Mouse (Mus musculus): Measurements from ENCODE around the gene Tcf7l1. TPM values are rescaled to one million over a fixed set of nuclear protein-coding genes. Genes with fewer than 3 reads are reported as not detected.

Tcf7l1 gene
- polyA plus RNA-seq, 1 experiment from 2014 or later: 26.5 TPM

DNA sequence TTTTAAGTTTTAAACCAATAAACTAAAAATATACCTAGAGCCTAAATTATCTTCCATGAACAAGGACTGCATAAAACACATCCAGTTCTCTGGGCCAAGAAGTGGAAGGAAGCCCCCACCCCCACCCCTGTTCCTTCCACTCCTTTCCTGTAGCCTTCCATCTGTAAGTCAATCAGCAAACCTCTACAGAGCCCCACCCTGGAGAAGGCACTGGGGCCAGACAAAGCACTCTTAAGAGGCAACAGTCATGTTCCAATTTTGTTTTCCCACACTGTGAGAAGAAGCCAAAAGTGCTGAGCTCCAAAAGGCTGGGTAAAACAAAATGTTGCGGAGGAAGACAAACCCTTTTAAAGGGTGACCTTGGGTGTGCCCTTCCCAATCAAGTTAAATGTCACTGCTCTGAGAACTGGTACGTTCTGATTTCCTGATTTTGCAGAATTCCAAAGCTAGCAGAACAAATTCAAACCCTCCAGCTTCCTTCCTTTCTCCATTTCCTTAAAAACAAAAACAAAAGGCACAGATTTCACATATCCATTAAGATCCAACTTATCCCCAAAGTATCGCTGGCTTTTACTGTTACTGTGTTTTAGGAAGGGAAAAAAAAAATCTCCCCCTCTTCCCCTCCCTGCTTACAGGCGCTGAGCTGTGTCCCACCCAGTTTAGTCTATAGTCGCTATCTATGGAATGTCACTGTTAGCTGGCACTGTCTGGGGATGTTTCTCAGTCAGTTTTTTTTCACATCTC is 94.8 kb downstream of the Tcf7l1 start:
- H3K4me3 ChIP-seq (ENCODE audit: low read depth, low read length): no peak overlapping the region
- peak overlapping the region; percentile 14; the same call in 1 of the 2 replicates for H3K27ac ChIP-seq (ENCODE audit: low read depth)
- DNase-seq (ENCODE audit: low spot score) (no peak), ATAC-seq (replicated peaks; ENCODE audit: low FRiP score, low TSS enrichment, low read depth) (no peak)
- no peaks in the 10 kb centered on the region for H3K27me3 ChIP-seq (replicated peaks; ENCODE audit: control insufficient read depth, insufficient read depth, low read length)
- WGBS: 36% methylated on average over 5 of the region's 5 CpGs
- H3K36me3 ChIP-seq (ENCODE audit: control insufficient read depth, insufficient read depth, low read length): no peaks in the 10 kb centered on the region
- H3K4me2 ChIP-seq (ENCODE audit: low read length): no peak overlapping the region
- no peaks in the 10 kb centered on the region for H3K9me3 ChIP-seq (ENCODE audit: control insufficient read depth, low read length)
- no peak overlapping the region for H3K9ac ChIP-seq (ENCODE audit: low read length)
- H3K4me1 ChIP-seq (replicated peaks; ENCODE audit: control insufficient read depth, insufficient read depth, low read length): peaks cover 82% of the 10 kb centered on the region

DNA sequence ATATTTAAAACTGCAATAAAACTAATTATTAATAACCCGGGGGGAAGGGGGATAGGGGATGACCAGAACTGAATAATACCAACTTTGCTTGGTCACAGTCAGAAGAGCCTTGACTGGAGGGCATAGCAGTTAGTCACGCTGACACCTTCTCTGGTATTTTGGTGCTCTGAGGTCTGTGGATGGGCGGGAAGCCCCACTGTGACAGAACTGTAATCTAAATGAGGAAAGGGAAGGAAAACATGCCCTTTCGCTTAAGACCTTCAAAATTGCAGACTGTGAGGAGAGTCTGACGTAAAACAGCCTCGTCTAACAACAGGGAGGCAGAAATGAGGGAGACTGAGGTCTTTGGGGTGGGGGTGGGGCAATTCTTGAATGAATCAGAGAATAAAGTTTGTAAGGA is 96.6 kb downstream of the Tcf7l1 start:
- ATAC-seq (replicated peaks; ENCODE audit: low FRiP score, low TSS enrichment, low read depth): no peak
- no peak overlapping the region for H3K9ac ChIP-seq (ENCODE audit: low read length)
- no peak overlapping the region for H3K4me3 ChIP-seq (ENCODE audit: low read depth, low read length)
- no peaks in the 10 kb centered on the region for H3K27me3 ChIP-seq (replicated peaks; ENCODE audit: control insufficient read depth, insufficient read depth, low read length)
- no peaks in the 10 kb centered on the region for H3K9me3 ChIP-seq (ENCODE audit: control insufficient read depth, low read length)
- 61% methylated on average over 6 of the region's 6 CpGs for WGBS
- H3K36me3 ChIP-seq (ENCODE audit: control insufficient read depth, insufficient read depth, low read length): no peaks in the 10 kb centered on the region
- H3K4me2 ChIP-seq (ENCODE audit: low read length): no peak overlapping the region
- peaks cover 82% of the 10 kb centered on the region for H3K4me1 ChIP-seq (replicated peaks; ENCODE audit: control insufficient read depth, insufficient read depth, low read length)
- no peak overlapping the region for H3K27ac ChIP-seq (ENCODE audit: low read depth)
- DNase-seq (ENCODE audit: low spot score): no peak

- no peak for ATAC-seq (replicated peaks; ENCODE audit: low FRiP score, low TSS enrichment, low read depth)
- DNase-seq (ENCODE audit: low spot score): no peak
- Histone ChIP-seq H3K4me1 (replicated peaks; ENCODE audit: control insufficient read depth, insufficient read depth, low read length) (peaks cover 73% of the 10 kb centered on the region), H3K9ac (ENCODE audit: low read length) (no peak overlapping the region), H3K27ac (ENCODE audit: low read depth) (no peak overlapping the region), H3K9me3 (ENCODE audit: control insufficient read depth, low read length) (no peaks in the 10 kb centered on the region), H3K4me3 (ENCODE audit: low read depth, low read length) (no peak overlapping the region), H3K27me3 (replicated peaks; ENCODE audit: control insufficient read depth, insufficient read depth, low read length) (no peaks in the 10 kb centered on the region), H3K4me2 (ENCODE audit: low read length) (no peak overlapping the region), H3K36me3 (ENCODE audit: control insufficient read depth, insufficient read depth, low read length) (no peaks in the 10 kb centered on the region)
- 58% methylated on average over 9 of the region's 9 CpGs for WGBS
Measured at GRCm38 (mm10) chr6:72691549-72691948, 97.5 kb downstream of the Tcf7l1 start.

GRCm38 (mm10) chr6:72690595-72690994 is 98.5 kb downstream of the Tcf7l1 start:
- Histone ChIP-seq H3K27me3 (replicated peaks; ENCODE audit: control insufficient read depth, insufficient read depth, low read length) (no peaks in the 10 kb centered on the region), H3K9ac (ENCODE audit: low read length) (no peak overlapping the region), H3K4me2 (ENCODE audit: low read length) (no peak overlapping the region; the same call in 1 of the 2 replicates), H3K4me1 (replicated peaks; ENCODE audit: control insufficient read depth, insufficient read depth, low read length) (peaks cover 67% of the 10 kb centered on the region), H3K9me3 (ENCODE audit: control insufficient read depth, low read length) (no peaks in the 10 kb centered on the region), H3K4me3 (ENCODE audit: low read depth, low read length) (no peak overlapping the region), H3K36me3 (ENCODE audit: control insufficient read depth, insufficient read depth, low read length) (no peaks in the 10 kb centered on the region), H3K27ac (ENCODE audit: low read depth) (peak overlapping the region; percentile 51; the same call in 1 of the 2 replicates)
- DNase-seq (ENCODE audit: low spot score) (no peak), ATAC-seq (replicated peaks; ENCODE audit: low FRiP score, low TSS enrichment, low read depth) (no peak; the same call in 1 of the 2 replicates)
- WGBS: 57% methylated on average over 10 of the region's 10 CpGs

GRCm38 (mm10) chr6:72690001-72690400 is 99.1 kb downstream of the Tcf7l1 start:
- DNase-seq (ENCODE audit: low spot score): no peak
- WGBS: 65% methylated on average over 8 of the region's 8 CpGs

GRCm38 (mm10) chr6:72689046-72689445 is 100.0 kb downstream of the Tcf7l1 start:
- Histone ChIP-seq H3K9ac (ENCODE audit: low read length) (no peak overlapping the region), H3K4me1 (replicated peaks; ENCODE audit: control insufficient read depth, insufficient read depth, low read length) (peaks cover 55% of the 10 kb centered on the region), H3K4me2 (ENCODE audit: low read length) (no peak overlapping the region), H3K9me3 (ENCODE audit: control insufficient read depth, low read length) (no peaks in the 10 kb centered on the region), H3K4me3 (ENCODE audit: low read depth, low read length) (no peak overlapping the region), H3K27ac (ENCODE audit: low read depth) (no peak overlapping the region), H3K36me3 (ENCODE audit: control insufficient read depth, insufficient read depth, low read length) (no peaks in the 10 kb centered on the region), H3K27me3 (replicated peaks; ENCODE audit: control insufficient read depth, insufficient read depth, low read length) (no peaks in the 10 kb centered on the region)
- 54% methylated on average over 5 of the region's 5 CpGs for WGBS
- ATAC-seq (replicated peaks; ENCODE audit: low FRiP score, low TSS enrichment, low read depth): no peak
- DNase-seq (ENCODE audit: low spot score): no peak

More at GRCm38 (mm10) chr6:72690001-72690400, 99.1 kb downstream of the Tcf7l1 start:
- Histone ChIP-seq H3K9me3 (ENCODE audit: control insufficient read depth, low read length) (no peaks in the 10 kb centered on the region), H3K27ac (ENCODE audit: low read depth) (peak overlapping the region; percentile 51; the same call in 1 of the 2 replicates), H3K27me3 (replicated peaks; ENCODE audit: control insufficient read depth, insufficient read depth, low read length) (no peaks in the 10 kb centered on the region), H3K4me2 (ENCODE audit: low read length) (no peak overlapping the region), H3K36me3 (ENCODE audit: control insufficient read depth, insufficient read depth, low read length) (no peaks in the 10 kb centered on the region), H3K4me3 (ENCODE audit: low read depth, low read length) (no peak overlapping the region), H3K9ac (ENCODE audit: low read length) (no peak overlapping the region), H3K4me1 (replicated peaks; ENCODE audit: control insufficient read depth, insufficient read depth, low read length) (peaks cover 65% of the 10 kb centered on the region)
- ATAC-seq (replicated peaks; ENCODE audit: low FRiP score, low TSS enrichment, low read depth): no peak

DNA sequence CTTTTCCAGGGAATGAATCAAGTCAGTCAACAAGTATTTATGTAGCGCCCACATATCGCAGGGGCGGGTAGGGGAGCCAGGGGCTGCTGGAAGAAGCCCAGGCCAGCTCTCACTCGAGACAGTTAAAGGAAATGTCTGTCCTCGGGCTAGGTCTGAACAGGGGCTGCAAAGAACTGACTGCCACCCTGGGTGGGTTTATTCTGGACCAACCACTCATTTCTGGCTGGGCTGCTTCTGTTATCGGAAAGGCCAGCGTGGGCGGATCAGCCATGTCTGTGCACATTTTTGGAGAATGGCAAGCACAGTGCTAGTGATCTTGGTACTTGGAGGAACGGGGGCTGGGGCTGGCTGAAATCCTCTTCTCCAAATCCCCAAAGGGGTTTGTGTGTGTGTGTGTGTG is 103.9 kb downstream of the Tcf7l1 start:
- no peaks in the 10 kb centered on the region for H3K36me3 ChIP-seq (ENCODE audit: control insufficient read depth, insufficient read depth, low read length)
- no peaks in the 10 kb centered on the region for H3K9me3 ChIP-seq (ENCODE audit: control insufficient read depth, low read length)
- no peak overlapping the region for H3K9ac ChIP-seq (ENCODE audit: low read length)
- ATAC-seq (replicated peaks; ENCODE audit: low FRiP score, low TSS enrichment, low read depth) (no peak), DNase-seq (ENCODE audit: low spot score) (no peak)
- WGBS: 50% methylated on average over 9 of the region's 9 CpGs
- H3K4me2 ChIP-seq (ENCODE audit: low read length): no peak overlapping the region
- peaks cover 40% of the 10 kb centered on the region for H3K4me1 ChIP-seq (replicated peaks; ENCODE audit: control insufficient read depth, insufficient read depth, low read length)
- no peaks in the 10 kb centered on the region for H3K27me3 ChIP-seq (replicated peaks; ENCODE audit: control insufficient read depth, insufficient read depth, low read length)
- no peak overlapping the region for H3K27ac ChIP-seq (ENCODE audit: low read depth)
- H3K4me3 ChIP-seq (ENCODE audit: low read depth, low read length): no peak overlapping the region

DNA sequence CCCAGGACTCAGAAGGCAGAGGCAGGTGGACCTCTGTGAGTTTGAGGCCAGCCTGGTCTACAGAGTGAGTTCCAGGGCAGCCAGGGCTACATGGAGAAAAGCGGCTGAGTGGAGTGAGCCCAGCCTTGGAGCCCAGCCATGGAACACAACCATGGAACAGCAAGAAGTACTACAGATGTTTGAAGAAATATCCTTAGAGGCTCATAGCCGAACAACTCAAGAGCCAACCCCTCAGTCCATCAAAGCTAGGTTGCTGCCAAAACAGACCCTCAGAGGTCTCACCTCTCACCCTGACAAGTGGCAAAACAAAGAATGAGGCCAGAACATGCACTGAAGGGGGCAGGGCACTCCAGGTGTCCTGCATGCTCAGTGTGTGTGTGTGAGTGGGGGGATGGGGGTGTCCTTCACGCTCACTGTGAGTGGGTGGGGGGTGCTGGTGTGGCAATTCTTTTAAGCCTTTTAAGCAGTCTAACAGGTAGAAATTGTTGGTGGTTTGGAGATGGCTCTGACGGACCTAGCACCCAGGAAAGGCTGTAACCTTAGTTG is 104.7 kb downstream of the Tcf7l1 start:
- Histone ChIP-seq H3K4me3 (ENCODE audit: low read depth, low read length) (no peak overlapping the region), H3K36me3 (ENCODE audit: control insufficient read depth, insufficient read depth, low read length) (no peaks in the 10 kb centered on the region), H3K4me1 (replicated peaks; ENCODE audit: control insufficient read depth, insufficient read depth, low read length) (peaks cover 32% of the 10 kb centered on the region), H3K9ac (ENCODE audit: low read length) (no peak overlapping the region), H3K4me2 (ENCODE audit: low read length) (no peak overlapping the region), H3K27ac (ENCODE audit: low read depth) (no peak overlapping the region), H3K27me3 (replicated peaks; ENCODE audit: control insufficient read depth, insufficient read depth, low read length) (no peaks in the 10 kb centered on the region), H3K9me3 (ENCODE audit: control insufficient read depth, low read length) (no peaks in the 10 kb centered on the region)
- 70% methylated on average over 4 of the region's 4 CpGs for WGBS
- DNase-seq (ENCODE audit: low spot score) (no peak), ATAC-seq (replicated peaks; ENCODE audit: low FRiP score, low TSS enrichment, low read depth) (no peak)

GRCm38 (mm10) chr6:72682238-72682637 is 106.8 kb downstream of the Tcf7l1 start:
- H3K9me3 ChIP-seq (ENCODE audit: control insufficient read depth, low read length): no peaks in the 10 kb centered on the region
- WGBS: 44% methylated on average over 4 of the region's 4 CpGs
- H3K4me3 ChIP-seq (ENCODE audit: low read depth, low read length): no peak overlapping the region
- H3K27ac ChIP-seq (ENCODE audit: low read depth): no peak overlapping the region
- ATAC-seq (replicated peaks; ENCODE audit: low FRiP score, low TSS enrichment, low read depth) (no peak), DNase-seq (ENCODE audit: low spot score) (no peak)
- H3K4me1 ChIP-seq (replicated peaks; ENCODE audit: control insufficient read depth, insufficient read depth, low read length): peaks cover 44% of the 10 kb centered on the region
- no peak overlapping the region for H3K9ac ChIP-seq (ENCODE audit: low read length)
- H3K4me2 ChIP-seq (ENCODE audit: low read length): no peak overlapping the region
- no peaks in the 10 kb centered on the region for H3K36me3 ChIP-seq (ENCODE audit: control insufficient read depth, insufficient read depth, low read length)
- no peaks in the 10 kb centered on the region for H3K27me3 ChIP-seq (replicated peaks; ENCODE audit: control insufficient read depth, insufficient read depth, low read length)

All from intestine, embryonic 14.5 days (tissue).